Mouse (Mus musculus) spleen, adult 2 months (tissue): ENCODE measurements around the gene Stum. TPM values are rescaled to one million over a fixed set of nuclear protein-coding genes. Genes with fewer than 3 reads are reported as not detected.
A peak's percentile ranks its signal among the peaks of the same experiment; 100 is the strongest.

Source experiments
- DNase-seq, 2 experiments: peaks; one replicate each; pipeline versions ENCODE4 v3.0.0 to v3.0.0-alpha.2; 2012 to 2021; ENCODE audit warnings: low spot score in 2 of 2, low read depth in 1 of 2
- H3K27ac ChIP-seq: fragments of 200-500 bp; 2 replicates; pipeline ENCODE4 v1.5.1; 2012; ENCODE audit warnings: low read length, inconsistent platforms; ENCODE audit not compliant: insufficient read depth
- H3K27me3 ChIP-seq: fragments of 200-500 bp; 2 replicates; pipeline ENCODE4 v1.6.1; 2012; ENCODE audit warnings: mild to moderate bottlenecking, moderate library complexity, low read length, inconsistent platforms; ENCODE audit not compliant: control insufficient read depth, insufficient read depth
- H3K36me3 ChIP-seq: fragments of 200-500 bp; 2 replicates; pipeline ENCODE4 v1.6.1; 2012; ENCODE audit warnings: mild to moderate bottlenecking, low read length, inconsistent platforms; ENCODE audit not compliant: control insufficient read depth, insufficient read depth
- H3K4me1 ChIP-seq: fragments of 200-500 bp; 2 replicates; pipeline ENCODE4 v1.6.1; 2011; ENCODE audit warnings: inconsistent platforms; ENCODE audit not compliant: control insufficient read depth, insufficient read depth, insufficient read length
- H3K4me3 ChIP-seq: fragments of 200-500 bp; 2 replicates; pipeline ENCODE4 v1.5.1; 2011; ENCODE audit warnings: mild to moderate bottlenecking, inconsistent platforms; ENCODE audit not compliant: insufficient read depth, insufficient read length; ENCODE audit errors: extremely low read depth
- CTCF ChIP-seq: fragments of 200-500 bp; IDR thresholded peaks from 2 replicates; pipeline ENCODE4 v1.5.1; 2011; ENCODE audit warnings: mild to moderate bottlenecking, inconsistent platforms; ENCODE audit not compliant: insufficient read depth, insufficient read length, insufficient replicate concordance; ENCODE audit errors: extremely low read depth
- POLR2A ChIP-seq: fragments of 200-500 bp; IDR thresholded peaks from 2 replicates; pipeline ENCODE4 v1.6.1; 2011; ENCODE audit warnings: low read depth, low read length, inconsistent platforms
- WGBS: fragments of 180-500 bp; shearing (Covaris S2); methylation state at CpG from one replicate; pipeline ENCODE4 v1.1.7; 2018; 5-methylcytosine and 5-hydroxymethylcytosine counted together
- polyA plus RNA-seq: library from polyadenylated mRNA; depleted of rRNA; stranded (reverse); fragments of >200 nt; gene quantifications from 2 replicates; pipeline ENCODE4 v1.2.3, GENCODE M21; 2012

Stum gene
- polyA plus RNA-seq, 1 experiment = 4.5 TPM

GRCm38 (mm10) chr1:180500641-180501040 lies 17.3 kb upstream of the Stum start:
- H3K4me3 ChIP-seq = no peak overlapping the region
- DNase-seq = no peak
- H3K4me1 ChIP-seq = peaks cover 11% of the 10 kb centered on the region
- H3K27me3 ChIP-seq = no peaks in the 10 kb centered on the region
- H3K27ac ChIP-seq = no peak overlapping the region
- no peak for TF ChIP-seq CTCF
- TF ChIP-seq POLR2A = no peak
- 47% methylated on average over 5 of the region's 5 CpGs for WGBS
- no peaks in the 10 kb centered on the region for H3K36me3 ChIP-seq

- DNase-seq = no peak
- Histone ChIP-seq H3K36me3 (no peaks in the 10 kb centered on the region), H3K27ac (peak overlapping the region; percentile 57; the same call in 1 of the 2 replicates), H3K27me3 (no peaks in the 10 kb centered on the region), H3K4me1 (peaks cover 11% of the 10 kb centered on the region), H3K4me3 (no peak overlapping the region)
- 53% methylated on average over 4 of the region's 4 CpGs for WGBS
- no peak for TF ChIP-seq CTCF
- no peak for TF ChIP-seq POLR2A
Measured at GRCm38 (mm10) chr1:180500218-180500617, 16.9 kb upstream of the Stum start.

GRCm38 (mm10) chr1:180499766-180500165 lies 16.5 kb upstream of the Stum start:
- WGBS = 80% methylated on average over 3 of the region's 3 CpGs
- H3K36me3 ChIP-seq = no peaks in the 10 kb centered on the region
- H3K4me1 ChIP-seq = peaks cover 11% of the 10 kb centered on the region
- no peak overlapping the region for H3K27ac ChIP-seq
- TF ChIP-seq POLR2A = no peak
- no peaks in the 10 kb centered on the region for H3K27me3 ChIP-seq
- no peak for DNase-seq
- no peak overlapping the region for H3K4me3 ChIP-seq

- Histone ChIP-seq H3K36me3 (no peaks in the 10 kb centered on the region), H3K27ac (no peak overlapping the region), H3K4me3 (no peak overlapping the region), H3K27me3 (no peaks in the 10 kb centered on the region), H3K4me1 (no peaks in the 10 kb centered on the region; the same call in 1 of the 2 replicates)
- 82% methylated on average over 9 of the region's 9 CpGs for WGBS
- DNase-seq = no peak
- TF ChIP-seq CTCF (no peak), POLR2A (no peak)
Measured at GRCm38 (mm10) chr1:180492777-180493176, 9.5 kb upstream of the Stum start.

- no peak for DNase-seq
- Histone ChIP-seq H3K36me3 (no peaks in the 10 kb centered on the region), H3K27ac (no peak overlapping the region), H3K27me3 (peaks cover 7% of the 10 kb centered on the region), H3K4me3 (no peak overlapping the region), H3K4me1 (peaks cover 4% of the 10 kb centered on the region)
- TF ChIP-seq POLR2A (no peak), CTCF (no peak)
- 86% methylated on average over 5 of the region's 5 CpGs for WGBS
Measured at GRCm38 (mm10) chr1:180485346-180485745, 2.0 kb upstream of the Stum start.

- no peak overlapping the region for H3K27ac ChIP-seq
- peaks cover 7% of the 10 kb centered on the region for H3K27me3 ChIP-seq
- 7% methylated on average over 39 of the region's 39 CpGs for WGBS
- H3K4me3 ChIP-seq = peak overlapping the region; percentile 23; the same call in 1 of the 2 replicates
- TF ChIP-seq CTCF (no peak), POLR2A (no peak)
- H3K36me3 ChIP-seq = no peaks in the 10 kb centered on the region
- peaks cover 4% of the 10 kb centered on the region for H3K4me1 ChIP-seq
- DNase-seq = no peak
Measured at GRCm38 (mm10) chr1:180482840-180483398, 385 bp downstream of the Stum start.

- no peak overlapping the region for H3K27ac ChIP-seq
- no peak overlapping the region for H3K4me3 ChIP-seq
- peaks cover 4% of the 10 kb centered on the region for H3K4me1 ChIP-seq
- WGBS = 48% methylated on average over 10 of the region's 10 CpGs
- no peaks in the 10 kb centered on the region for H3K36me3 ChIP-seq
- TF ChIP-seq CTCF = no peak
- no peak for TF ChIP-seq POLR2A
- DNase-seq = no peak
- peaks cover 7% of the 10 kb centered on the region for H3K27me3 ChIP-seq
Measured at GRCm38 (mm10) chr1:180481956-180482355, 1.3 kb downstream of the Stum start.

GRCm38 (mm10) chr1:180481331-180481730 lies 2.0 kb downstream of the Stum start:
- peaks cover 4% of the 10 kb centered on the region for H3K4me1 ChIP-seq
- H3K27me3 ChIP-seq = peaks cover 7% of the 10 kb centered on the region
- no peak for DNase-seq
- no peak overlapping the region for H3K27ac ChIP-seq
- no peaks in the 10 kb centered on the region for H3K36me3 ChIP-seq
- TF ChIP-seq CTCF (no peak), POLR2A (no peak)
- H3K4me3 ChIP-seq = no peak overlapping the region
- 61% methylated on average over 8 of the region's 8 CpGs for whole genome bisulfite sequencing
